Mouse (Mus musculus) midbrain, embryonic 15.5 days (tissue): Measurements from ENCODE around the gene Coa3. TPM values are rescaled to one million over a fixed set of nuclear protein-coding genes. Genes with fewer than 3 reads are reported as not detected.

ENCODE experiments used
- polyA plus RNA-seq: library from polyadenylated mRNA; unstranded; fragments of >200 nt; fragmentation: Nextera tagmentation; extraction: Ambion mirVana; gene quantifications from 2 replicates; pipeline ENCODE4 v1.2.1, GENCODE M21; 2015

The Coa3 gene
- polyA plus RNA-seq, 1 experiment from 2014 or later, result 204 TPM

Other genes starting within 250 kb of the Coa3 start
- gene Naglu, start 209.1 kb downstream of the Coa3 start, polyA plus RNA-seq, result 13.7 and 15.5 TPM in 2 replicates
- gene Hsd17b1, start 200.7 kb downstream of the Coa3 start, polyA plus RNA-seq, result 0.37 and 0.63 TPM in 2 replicates
- 43.3 and 47.1 TPM in 2 replicates for gene Coasy, start 196.5 kb downstream of the Coa3 start, polyA plus RNA-seq
- gene Mlx, start 191.8 kb downstream of the Coa3 start, polyA plus RNA-seq, result 103 and 107 TPM in 2 replicates
- gene Psmc3ip, start 183.7 kb downstream of the Coa3 start, polyA plus RNA-seq, result 18.3 and 20.3 TPM in 2 replicates
- 28.4 and 29.2 TPM in 2 replicates for gene Retreg3, start 159.2 kb downstream of the Coa3 start, polyA plus RNA-seq
- 76.1 and 84.7 TPM in 2 replicates for gene Tubg1, start 159.2 kb downstream of the Coa3 start, polyA plus RNA-seq
- gene Tubg2, start 123.2 kb downstream of the Coa3 start, polyA plus RNA-seq, result 60.8 and 62.7 TPM in 2 replicates
- 3.4 and 3.8 TPM in 2 replicates for gene Cntnap1, start 108.6 kb downstream of the Coa3 start, polyA plus RNA-seq
- 8.5 and 9.9 TPM in 2 replicates for gene Plekhh3, start 107.8 kb downstream of the Coa3 start, polyA plus RNA-seq
- 0.31 and 0.36 TPM in 2 replicates for gene Ccr10, start 103.7 kb downstream of the Coa3 start, polyA plus RNA-seq
- 27.4 and 30.7 TPM in 2 replicates for gene Ezh1, start 52.7 kb downstream of the Coa3 start, polyA plus RNA-seq
- 86.5 and 103 TPM in 2 replicates for gene Ramp2, start 33.1 kb downstream of the Coa3 start, polyA plus RNA-seq
- gene Vps25, start 25.4 kb downstream of the Coa3 start, polyA plus RNA-seq, result 123 and 124 TPM in 2 replicates
- 7.7 and 10.7 TPM in 2 replicates for gene Wnk4, start 18.5 kb downstream of the Coa3 start, polyA plus RNA-seq
- 0.93 and 1.3 TPM in 2 replicates for gene Cntd1, start 102 bp downstream of the Coa3 start, polyA plus RNA-seq
- gene Becn1, start 23.2 kb upstream of the Coa3 start, polyA plus RNA-seq, result 183 and 186 TPM in 2 replicates
- gene Psme3, start 37.1 kb upstream of the Coa3 start, polyA plus RNA-seq, result 115 and 120 TPM in 2 replicates
- 2.2 and 2.9 TPM in 2 replicates for gene Aoc2, start 45.9 kb upstream of the Coa3 start, polyA plus RNA-seq
- gene Aoc3, start 51.5 kb upstream of the Coa3 start, polyA plus RNA-seq, result 0.06 TPM in 1 of 2 replicates, not detected in the other
- gene G6pc, start 88.4 kb upstream of the Coa3 start, polyA plus RNA-seq, result not detected in 2 replicates
- 103 and 108 TPM in 2 replicates for gene Aarsd1, start 138.5 kb upstream of the Coa3 start, polyA plus RNA-seq
- 8.3 and 8.7 TPM in 2 replicates for gene Gm27029, start 145.7 kb upstream of the Coa3 start, polyA plus RNA-seq
- 31.7 and 34.9 TPM in 2 replicates for gene Rundc1, start 146.0 kb upstream of the Coa3 start, polyA plus RNA-seq
- 1.7 and 2.0 TPM in 2 replicates for gene Ptges3l, start 146.2 kb upstream of the Coa3 start, polyA plus RNA-seq
- gene Rpl27, start 163.2 kb upstream of the Coa3 start, polyA plus RNA-seq, result 197 and 212 TPM in 2 replicates
- 3.9 and 4.0 TPM in 2 replicates for gene Ifi35, start 169.3 kb upstream of the Coa3 start, polyA plus RNA-seq
- gene Rnd2, start 185.9 kb upstream of the Coa3 start, polyA plus RNA-seq, result 68.3 and 77.4 TPM in 2 replicates
- 128 and 133 TPM in 2 replicates for gene Vat1, start 187.1 kb upstream of the Coa3 start, polyA plus RNA-seq